Mouse (Mus musculus): ENCODE results near the gene Mpi. TPM values are rescaled to one million over a fixed set of nuclear protein-coding genes. Genes with fewer than 3 reads are reported as not detected.

Gene Mpi
- polyA plus RNA-seq, 1 experiment from 2014 or later: 35.1 TPM

- 76% methylated on average over 8 of the region's 8 CpGs for WGBS
- H3K36me3 ChIP-seq (ENCODE audit: insufficient read depth): peaks cover 23% of the 10 kb centered on the region
- H3K4me2 ChIP-seq: no peak overlapping the region
- ATAC-seq (ENCODE audit: insufficient read depth) (no peak), DNase-seq (no peak)
- H3K27ac ChIP-seq (ENCODE audit: low read depth): no peak overlapping the region
- H3K9ac ChIP-seq: no peak overlapping the region
- H3K4me1 ChIP-seq (ENCODE audit: insufficient read depth): no peaks in the 10 kb centered on the region
- no peaks in the 10 kb centered on the region for H3K27me3 ChIP-seq (ENCODE audit: insufficient read depth, low read length)
- TF ChIP-seq CTCF (IDR thresholded peaks at IDR 0.05; ENCODE audit: low read depth): no peak
- H3K9me3 ChIP-seq (ENCODE audit: low read depth, low read length): no peaks in the 10 kb centered on the region
- H3K4me3 ChIP-seq (ENCODE audit: low read depth, low read length): no peak overlapping the region
These were observed 44.7 kb upstream of the Mpi start for GRCm38 (mm10) chr9:57597265-57597664.

GRCm38 (mm10) chr9:57594174-57594509, 41.6 kb upstream of the Mpi start:
- no peak overlapping the region for H3K4me3 ChIP-seq (ENCODE audit: low read depth, low read length)
- H3K9me3 ChIP-seq (ENCODE audit: low read depth, low read length): no peaks in the 10 kb centered on the region
- no peak for DNase-seq
- H3K36me3 ChIP-seq (ENCODE audit: insufficient read depth): peaks cover 23% of the 10 kb centered on the region
- no peak for ATAC-seq (ENCODE audit: insufficient read depth)
- H3K27me3 ChIP-seq (ENCODE audit: insufficient read depth, low read length): no peaks in the 10 kb centered on the region
- no peak overlapping the region for H3K9ac ChIP-seq
- no peaks in the 10 kb centered on the region for H3K4me1 ChIP-seq (ENCODE audit: insufficient read depth)
- 62% methylated on average over 9 of the region's 9 CpGs for WGBS
- H3K4me2 ChIP-seq: no peak overlapping the region
- H3K27ac ChIP-seq (ENCODE audit: low read depth): no peak overlapping the region
- no peak for TF ChIP-seq CTCF (IDR thresholded peaks at IDR 0.05; ENCODE audit: low read depth)

DNA sequence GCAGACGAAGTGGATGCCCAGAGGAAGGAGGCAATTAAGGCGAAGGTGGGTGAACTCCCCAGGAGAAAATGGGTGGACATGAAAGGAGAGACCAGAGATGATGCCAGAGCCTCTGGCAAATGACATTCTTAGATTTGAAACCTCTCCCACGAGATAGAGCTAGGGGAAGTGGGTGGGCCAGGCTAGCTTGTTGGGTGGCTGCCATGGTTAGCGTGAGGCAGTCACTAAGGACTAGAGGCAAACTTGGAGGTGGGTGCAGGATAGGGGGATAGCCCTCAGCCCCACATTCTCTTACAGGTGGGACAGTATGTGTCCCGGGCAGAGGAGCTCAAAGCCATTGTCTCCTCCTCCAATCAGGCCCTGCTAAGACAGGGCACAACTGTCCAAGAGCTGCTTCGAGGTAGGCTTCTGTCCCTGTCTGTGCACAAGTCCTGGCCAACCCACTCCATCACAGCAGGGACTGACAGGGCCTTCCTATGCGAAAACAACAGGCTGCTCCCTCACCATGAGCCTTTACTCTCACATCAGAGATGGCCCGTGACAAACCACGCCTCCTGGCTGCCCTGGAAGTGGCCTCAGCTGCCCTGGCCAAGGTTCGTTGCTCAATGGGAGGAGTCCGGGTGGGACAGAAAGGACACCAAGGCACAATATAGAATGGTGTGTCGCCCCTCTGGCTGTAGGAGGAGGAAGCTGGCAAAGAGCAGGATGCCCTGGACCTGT, 41.1 kb upstream of the Mpi start:
- ATAC-seq (ENCODE audit: insufficient read depth): no peak
- Histone ChIP-seq H3K9ac (no peak overlapping the region), H3K27ac (ENCODE audit: low read depth) (no peak overlapping the region), H3K27me3 (ENCODE audit: insufficient read depth, low read length) (no peaks in the 10 kb centered on the region), H3K4me2 (no peak overlapping the region), H3K4me1 (ENCODE audit: insufficient read depth) (no peaks in the 10 kb centered on the region), H3K36me3 (ENCODE audit: insufficient read depth) (peaks cover 23% of the 10 kb centered on the region), H3K9me3 (ENCODE audit: low read depth, low read length) (no peaks in the 10 kb centered on the region), H3K4me3 (ENCODE audit: low read depth, low read length) (no peak overlapping the region)
- no peak for TF ChIP-seq CTCF (IDR thresholded peaks at IDR 0.05; ENCODE audit: low read depth)
- 49% methylated on average over 12 of the region's 12 CpGs for WGBS
- DNase-seq: no peak

DNA sequence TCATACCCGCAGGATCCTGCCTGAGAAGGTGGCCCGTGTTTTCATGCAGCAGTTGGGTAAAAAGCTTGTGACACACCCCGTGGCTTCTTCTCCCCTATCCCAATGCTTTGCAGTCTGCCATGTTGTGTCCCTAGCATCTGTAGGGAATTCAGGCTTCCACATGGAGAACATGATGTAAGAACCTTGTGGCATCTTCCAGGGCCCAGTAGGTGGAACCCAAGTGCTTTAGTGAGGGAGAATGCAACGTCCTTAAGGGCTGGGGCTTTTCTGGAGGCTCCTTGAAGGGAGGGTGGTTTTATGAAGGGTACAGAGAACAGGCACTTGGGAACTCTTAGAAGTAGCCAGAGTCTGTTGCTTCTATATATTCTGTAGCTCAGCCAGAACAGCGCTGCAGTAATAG, 38.2 kb upstream of the Mpi start:
- no peak for DNase-seq
- no peaks in the 10 kb centered on the region for H3K9me3 ChIP-seq (ENCODE audit: low read depth, low read length)
- no peaks in the 10 kb centered on the region for H3K4me1 ChIP-seq (ENCODE audit: insufficient read depth)
- H3K4me3 ChIP-seq (ENCODE audit: low read depth, low read length): no peak overlapping the region
- no peaks in the 10 kb centered on the region for H3K27me3 ChIP-seq (ENCODE audit: insufficient read depth, low read length)
- H3K36me3 ChIP-seq (ENCODE audit: insufficient read depth): peaks cover 44% of the 10 kb centered on the region
- no peak for ATAC-seq (ENCODE audit: insufficient read depth)
- no peak overlapping the region for H3K9ac ChIP-seq
- no peak overlapping the region for H3K27ac ChIP-seq (ENCODE audit: low read depth)
- WGBS: 39% methylated on average over 5 of the region's 5 CpGs
- H3K4me2 ChIP-seq: no peak overlapping the region
- peak; percentile 36 for TF ChIP-seq CTCF (IDR thresholded peaks at IDR 0.05; ENCODE audit: low read depth)

GRCm38 (mm10) chr9:57589224-57590126, 36.9 kb upstream of the Mpi start, which contains the start of gene Ulk3:
TSS of gene Ulk3 (plus strand) at chr9:57589452.
- Histone ChIP-seq H3K4me1 (ENCODE audit: insufficient read depth) (no peaks in the 10 kb centered on the region), H3K4me3 (ENCODE audit: low read depth, low read length) (peak within 1 kb of the TSS; percentile 78), H3K27me3 (ENCODE audit: insufficient read depth, low read length) (no peaks in the 10 kb centered on the region), H3K4me2 (peak within 1 kb of the TSS; percentile 94), H3K9ac (peak within 1 kb of the TSS; percentile 72), H3K27ac (ENCODE audit: low read depth) (peak within 1 kb of the TSS; percentile 83), H3K9me3 (ENCODE audit: low read depth, low read length) (no peaks in the 10 kb centered on the region), H3K36me3 (ENCODE audit: insufficient read depth) (peaks cover 47% of the 10 kb centered on the region)
- peak; percentile 85 for ATAC-seq (ENCODE audit: insufficient read depth)
- DNase-seq: peak; percentile 86
- peak; percentile 43 for TF ChIP-seq CTCF (IDR thresholded peaks at IDR 0.05; ENCODE audit: low read depth)
- WGBS: 1% methylated on average over 58 of the region's 58 CpGs

- ATAC-seq (ENCODE audit: insufficient read depth): no peak
- H3K36me3 ChIP-seq (ENCODE audit: insufficient read depth): peaks cover 72% of the 10 kb centered on the region
- WGBS: 77% methylated on average over 3 of the region's 3 CpGs
- no peaks in the 10 kb centered on the region for H3K4me1 ChIP-seq (ENCODE audit: insufficient read depth)
- no peak for TF ChIP-seq CTCF (IDR thresholded peaks at IDR 0.05; ENCODE audit: low read depth)
- H3K4me2 ChIP-seq: no peak overlapping the region
- H3K27ac ChIP-seq (ENCODE audit: low read depth): no peak overlapping the region
- H3K4me3 ChIP-seq (ENCODE audit: low read depth, low read length): no peak overlapping the region
- DNase-seq: no peak
- no peaks in the 10 kb centered on the region for H3K9me3 ChIP-seq (ENCODE audit: low read depth, low read length)
- H3K9ac ChIP-seq: no peak overlapping the region
- no peaks in the 10 kb centered on the region for H3K27me3 ChIP-seq (ENCODE audit: insufficient read depth, low read length)
These were observed 32.4 kb upstream of the Mpi start for GRCm38 (mm10) chr9:57584991-57585390.

DNA sequence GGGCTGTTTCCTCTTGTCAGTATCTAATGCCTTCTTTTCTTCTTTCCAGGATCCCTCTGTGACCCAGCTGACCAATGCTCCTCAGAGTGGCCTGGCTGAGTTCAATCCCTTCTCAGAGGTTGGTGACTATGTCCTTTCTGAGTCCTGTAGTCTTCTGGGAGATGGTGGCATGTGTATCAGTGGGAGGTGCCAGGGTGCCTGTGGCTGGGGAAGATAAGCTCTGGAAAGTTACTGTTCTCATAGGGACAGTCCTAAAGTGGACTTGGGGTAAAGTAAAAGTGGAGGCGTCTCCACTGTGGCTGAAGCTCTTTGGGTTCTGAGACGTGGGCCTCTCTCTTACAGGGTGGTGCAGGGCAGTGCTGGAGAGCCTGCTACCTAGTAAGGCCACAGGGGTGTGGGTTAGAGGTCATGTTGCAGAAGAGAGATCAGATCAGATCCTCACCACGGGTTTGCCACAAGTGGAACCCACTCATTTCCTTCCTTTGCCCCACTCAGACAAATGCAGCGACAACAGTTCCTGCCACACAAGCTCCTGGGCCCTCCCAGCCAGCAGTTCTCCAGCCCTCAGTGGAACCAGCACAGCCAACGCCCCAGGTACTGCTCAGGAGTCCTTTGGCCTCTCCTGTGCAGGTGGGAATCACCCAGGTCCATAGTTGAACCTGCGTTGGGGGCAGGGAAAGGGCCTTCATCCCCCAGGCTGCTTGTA, 24.7 kb upstream of the Mpi start:
- no peak for TF ChIP-seq CTCF (IDR thresholded peaks at IDR 0.05; ENCODE audit: low read depth)
- no peak for DNase-seq
- Histone ChIP-seq H3K4me1 (ENCODE audit: insufficient read depth) (no peaks in the 10 kb centered on the region), H3K9ac (no peak overlapping the region), H3K27ac (ENCODE audit: low read depth) (no peak overlapping the region), H3K4me3 (ENCODE audit: low read depth, low read length) (no peak overlapping the region), H3K9me3 (ENCODE audit: low read depth, low read length) (no peaks in the 10 kb centered on the region), H3K4me2 (no peak overlapping the region), H3K27me3 (ENCODE audit: insufficient read depth, low read length) (no peaks in the 10 kb centered on the region), H3K36me3 (ENCODE audit: insufficient read depth) (peaks cover 43% of the 10 kb centered on the region)
- ATAC-seq (ENCODE audit: insufficient read depth): no peak
- WGBS: 68% methylated on average over 6 of the region's 6 CpGs

Measured in lung, embryonic 14.5 days (tissue).